Mouse (Mus musculus): ENCODE results near the gene Treml2. TPM values are rescaled to one million over a fixed set of nuclear protein-coding genes. Genes with fewer than 3 reads are reported as not detected.

The Treml2 gene
- polyA plus RNA-seq, 1 experiment from 2014 or later: 4.8 TPM

- H3K4me2 ChIP-seq: peak overlapping the region; percentile 54
- peak overlapping the region; percentile 34; the same call in 1 of the 2 replicates for H3K27ac ChIP-seq (ENCODE audit: low read depth, low read length)
- H3K9ac ChIP-seq (ENCODE audit: low read depth, low read length): peak overlapping the region; percentile 2; the same call in 1 of the 2 replicates
- no peaks in the 10 kb centered on the region for H3K36me3 ChIP-seq (ENCODE audit: control insufficient read depth, insufficient read depth, low read length)
- 26% methylated on average over 4 of the region's 4 CpGs for WGBS
- peaks cover 35% of the 10 kb centered on the region for H3K4me1 ChIP-seq (replicated peaks; ENCODE audit: control insufficient read depth, insufficient read depth, low read length)
- H3K27me3 ChIP-seq (replicated peaks; ENCODE audit: control insufficient read depth, insufficient read depth, low read length): no peaks in the 10 kb centered on the region
- no peak for DNase-seq (ENCODE audit: low spot score)
- peak overlapping the region; percentile 26; the same call in 1 of the 2 replicates for H3K4me3 ChIP-seq (ENCODE audit: low read depth, low read length)
- no peaks in the 10 kb centered on the region for H3K9me3 ChIP-seq (ENCODE audit: control insufficient read depth, low read length)
- ATAC-seq (replicated peaks; ENCODE audit: low FRiP score): peak; percentile 76
These were observed 61.2 kb downstream of the Treml2 start for GRCm38 (mm10) chr17:48360462-48360861.

Other genes with a start within 250 kb of the Treml2 start
- not detected in 2 replicates for gene 1700067P10Rik, start 210.2 kb upstream of the Treml2 start, polyA plus RNA-seq (2014; fragmentation: Nextera tagmentation; extraction: Ambion mirVana)
- 0.05 TPM in 1 of 2 replicates, not detected in the other for gene 9830107B12Rik, start 153.2 kb upstream of the Treml2 start, polyA plus RNA-seq (2014; fragmentation: Nextera tagmentation; extraction: Ambion mirVana)
- gene A530064D06Rik, start 132.2 kb upstream of the Treml2 start, polyA plus RNA-seq (2014; fragmentation: Nextera tagmentation; extraction: Ambion mirVana): not detected in 2 replicates
- gene Trem1, start 66.7 kb upstream of the Treml2 start, polyA plus RNA-seq (2014; fragmentation: Nextera tagmentation; extraction: Ambion mirVana): 0.36 and 0.89 TPM in 2 replicates
- gene Trem3, start 51.7 kb upstream of the Treml2 start, polyA plus RNA-seq (2014; fragmentation: Nextera tagmentation; extraction: Ambion mirVana): 1.4 and 1.9 TPM in 2 replicates
- 2.5 and 2.9 TPM in 2 replicates for gene Treml4, start 35.2 kb upstream of the Treml2 start, polyA plus RNA-seq (2014; fragmentation: Nextera tagmentation; extraction: Ambion mirVana)
- gene B430306N03Rik, start 16.6 kb downstream of the Treml2 start, polyA plus RNA-seq (2014; fragmentation: Nextera tagmentation; extraction: Ambion mirVana): 1.6 and 1.7 TPM in 2 replicates
- 3.5 and 4.7 TPM in 2 replicates for gene Trem2, start 46.9 kb downstream of the Treml2 start, polyA plus RNA-seq (2014; fragmentation: Nextera tagmentation; extraction: Ambion mirVana)
- gene Treml1, start 60.4 kb downstream of the Treml2 start, polyA plus RNA-seq (2014; fragmentation: Nextera tagmentation; extraction: Ambion mirVana): 33.2 and 36.3 TPM in 2 replicates
- gene Nfya, start 110.4 kb downstream of the Treml2 start, polyA plus RNA-seq (2014; fragmentation: Nextera tagmentation; extraction: Ambion mirVana): 18.7 and 20.4 TPM in 2 replicates
- 76.8 and 80.2 TPM in 2 replicates for gene Oard1, start 110.5 kb downstream of the Treml2 start, polyA plus RNA-seq (2014; fragmentation: Nextera tagmentation; extraction: Ambion mirVana)
- 2.5 and 3.0 TPM in 2 replicates for gene Apobec2, start 133.4 kb downstream of the Treml2 start, polyA plus RNA-seq (2014; fragmentation: Nextera tagmentation; extraction: Ambion mirVana)
- 68.1 and 68.7 TPM in 2 replicates for gene Tspo2, start 152.0 kb downstream of the Treml2 start, polyA plus RNA-seq (2014; fragmentation: Nextera tagmentation; extraction: Ambion mirVana)
- gene Unc5cl, start 155.4 kb downstream of the Treml2 start, polyA plus RNA-seq (2014; fragmentation: Nextera tagmentation; extraction: Ambion mirVana): 1.0 and 2.0 TPM in 2 replicates

All from liver, embryonic 11.5 days (tissue).